Mouse (Mus musculus) bone marrow, adult 2 months (tissue): Measurements from ENCODE around the gene Dnajb6. TPM values are rescaled to one million over a fixed set of nuclear protein-coding genes. Genes with fewer than 3 reads are reported as not detected.

ENCODE experiments used
- H3K27ac ChIP-seq: fragments of 200-500 bp; 2 replicates; pipeline ENCODE4 v1.5.1; 2012; ENCODE audit warnings: low read depth, mild to moderate bottlenecking, control low read depth, inconsistent platforms, low read length; ENCODE audit not compliant: control insufficient read depth, poor library complexity, insufficient read depth
- H3K4me1 ChIP-seq: fragments of 200-500 bp; 2 replicates; pipeline ENCODE4 v1.6.1; 2011; ENCODE audit warnings: low read length; ENCODE audit not compliant: control insufficient read depth, insufficient read depth
- H3K4me3 ChIP-seq: fragments of 200-500 bp; replicated peaks from 2 replicates; pipeline ENCODE3; 2011; ENCODE audit warnings: mild to moderate bottlenecking, low read depth, low read length, control low read depth; ENCODE audit not compliant: control insufficient read depth
- CTCF ChIP-seq: fragments of 200-500 bp; IDR thresholded peaks from 2 replicates; pipeline ENCODE4 v1.5.1; 2011; ENCODE audit warnings: low read length, control low read depth; ENCODE audit not compliant: control insufficient read depth, insufficient read depth
- POLR2A ChIP-seq: fragments of 200-500 bp; IDR thresholded peaks from 2 replicates; pipeline ENCODE4 v1.6.1; 2011; ENCODE audit warnings: low read depth, mild to moderate bottlenecking, control low read depth, low read length, borderline replicate concordance; ENCODE audit not compliant: control insufficient read depth
- WGBS: fragments of 180-500 bp; shearing (Covaris S2); methylation state at CpG from one replicate; pipeline ENCODE4 v1.1.7; 2018; 5-methylcytosine and 5-hydroxymethylcytosine counted together
- polyA plus RNA-seq: library from polyadenylated mRNA; stranded (reverse); fragments of >200 nt; gene quantifications from 2 replicates; pipeline ENCODE4 v1.2.4, GENCODE M21; 2011; ENCODE audit warnings: low replicate concordance; ENCODE audit not compliant: missing spikeins, insufficient read depth, insufficient read length

Gene Dnajb6
- polyA plus RNA-seq, 1 experiment = 110 TPM

DNA sequence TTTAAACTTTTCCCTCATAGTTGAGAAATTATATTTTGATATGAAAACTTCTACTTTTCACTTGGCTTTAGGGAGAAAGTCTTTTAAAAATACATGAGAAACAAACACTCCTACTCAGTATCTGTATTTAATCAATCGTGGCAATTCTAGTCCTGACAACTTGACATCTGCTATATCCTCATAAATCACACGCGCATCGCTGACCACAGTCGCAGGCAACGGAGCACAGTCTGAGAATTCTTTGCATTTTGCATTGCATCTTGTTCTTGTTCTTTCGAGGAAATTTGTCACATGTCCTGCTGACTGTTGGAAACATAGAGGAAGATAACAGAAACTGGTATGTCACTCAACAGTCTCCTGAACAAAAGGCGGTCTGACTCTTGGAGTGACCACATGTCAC, 116.9 kb downstream of the Dnajb6 start:
- 32% methylated on average over 8 of the region's 8 CpGs for WGBS
- peaks cover 5% of the 10 kb centered on the region; the same call in 1 of the 2 replicates for H3K4me1 ChIP-seq
- no peak overlapping the region for H3K27ac ChIP-seq
- TF ChIP-seq POLR2A (no peak), CTCF (no peak)
- no peak overlapping the region for H3K4me3 ChIP-seq

DNA sequence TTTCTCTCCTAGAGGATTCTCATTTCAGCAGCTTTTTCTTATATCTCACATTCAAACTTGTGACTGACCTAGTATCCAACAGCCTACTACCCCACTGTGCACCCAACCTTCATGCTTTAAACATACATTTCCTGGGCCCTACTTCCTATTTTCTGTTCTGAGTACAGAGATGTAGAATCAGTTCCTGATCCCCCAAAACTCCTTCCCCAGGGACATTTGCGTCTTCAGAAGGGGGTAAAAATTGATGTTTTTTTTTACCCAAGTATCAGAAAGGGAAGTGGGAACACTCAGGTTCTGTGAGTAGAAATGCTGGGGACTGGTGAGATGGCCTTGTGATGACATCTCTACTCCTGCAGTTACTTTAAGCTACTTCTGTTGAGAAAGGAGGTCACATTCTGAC, 117.5 kb downstream of the Dnajb6 start:
- no peak overlapping the region for H3K27ac ChIP-seq
- 10% methylated on average over 1 of the region's 1 CpGs for WGBS
- H3K4me3 ChIP-seq = no peak overlapping the region
- H3K4me1 ChIP-seq = peaks cover 5% of the 10 kb centered on the region; the same call in 1 of the 2 replicates
- TF ChIP-seq CTCF = no peak
- no peak for TF ChIP-seq POLR2A

DNA sequence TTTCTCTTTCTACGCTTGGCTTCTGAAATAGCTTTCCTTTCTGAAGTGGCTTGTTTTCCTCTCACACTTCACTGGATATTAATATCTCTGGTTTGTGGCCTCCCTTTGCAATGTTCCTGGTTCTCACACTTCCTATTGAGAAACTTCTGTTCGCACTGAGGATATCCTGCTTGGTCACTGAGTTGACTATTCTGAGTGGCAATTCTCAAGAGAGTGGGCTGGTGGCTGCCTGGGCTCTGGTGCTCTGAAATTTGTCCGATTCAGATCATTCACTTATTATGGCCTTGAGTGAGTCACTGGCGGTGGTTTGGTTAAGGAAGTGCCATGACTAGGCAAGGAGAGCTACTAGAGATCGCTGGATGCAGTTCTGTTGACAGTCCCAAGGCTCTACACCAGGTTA, 118.9 kb downstream of the Dnajb6 start:
- no peak for TF ChIP-seq POLR2A
- TF ChIP-seq CTCF = no peak
- Histone ChIP-seq H3K4me1 (peaks cover 5% of the 10 kb centered on the region; the same call in 1 of the 2 replicates), H3K27ac (peak overlapping the region; percentile 38; the same call in 1 of the 2 replicates), H3K4me3 (peak overlapping the region; percentile 20)
- WGBS = 3% methylated on average over 5 of the region's 5 CpGs

DNA sequence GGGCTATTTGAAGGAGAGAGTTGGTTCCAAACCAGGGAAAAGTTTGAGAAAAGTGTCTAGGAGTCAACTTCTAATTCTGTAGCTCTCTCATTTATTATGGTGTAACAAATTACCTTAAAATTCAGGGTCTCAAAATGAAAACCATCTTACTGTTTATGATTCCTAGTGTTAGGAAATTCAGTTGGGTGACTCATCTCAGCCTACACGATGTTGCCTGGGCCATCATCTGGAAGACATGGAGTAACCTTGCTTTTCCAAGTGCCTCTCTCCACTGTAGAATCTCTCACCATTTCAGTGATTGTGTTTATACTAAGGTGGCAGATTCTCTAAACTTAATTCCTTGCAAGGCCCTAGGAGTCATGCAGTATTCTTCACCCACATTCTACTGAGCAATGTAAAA, 119.5 kb downstream of the Dnajb6 start:
- whole genome bisulfite sequencing = 24% methylated on average over 1 of the region's 1 CpGs
- no peak overlapping the region for H3K27ac ChIP-seq
- H3K4me1 ChIP-seq = peaks cover 5% of the 10 kb centered on the region; the same call in 1 of the 2 replicates
- TF ChIP-seq POLR2A (no peak), CTCF (no peak)
- H3K4me3 ChIP-seq = no peak overlapping the region

DNA sequence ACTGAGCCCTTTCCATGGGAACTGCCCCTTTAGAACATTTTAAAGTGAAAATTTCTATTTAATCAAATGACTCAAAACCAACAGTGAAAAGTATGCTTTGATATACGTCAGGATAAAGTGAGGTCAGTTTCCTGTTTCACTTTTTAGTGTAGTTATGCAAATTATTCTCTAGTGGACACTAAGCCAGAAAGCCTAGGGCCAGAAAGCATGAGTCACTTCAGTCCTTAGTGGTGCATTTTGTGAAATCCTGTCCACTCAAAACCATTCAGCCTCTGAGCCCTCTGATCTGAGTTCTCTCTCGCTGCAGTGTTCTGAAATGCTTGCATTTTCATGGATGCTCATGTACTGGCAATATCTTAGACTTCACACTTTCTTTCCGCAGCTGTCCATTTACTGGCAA, 126.0 kb downstream of the Dnajb6 start:
- peaks cover 1% of the 10 kb centered on the region; the same call in 1 of the 2 replicates for H3K4me1 ChIP-seq
- TF ChIP-seq POLR2A (no peak), CTCF (no peak)
- no peak overlapping the region for H3K27ac ChIP-seq
- WGBS = 58% methylated on average over 3 of the region's 3 CpGs
- H3K4me3 ChIP-seq = no peak overlapping the region

DNA sequence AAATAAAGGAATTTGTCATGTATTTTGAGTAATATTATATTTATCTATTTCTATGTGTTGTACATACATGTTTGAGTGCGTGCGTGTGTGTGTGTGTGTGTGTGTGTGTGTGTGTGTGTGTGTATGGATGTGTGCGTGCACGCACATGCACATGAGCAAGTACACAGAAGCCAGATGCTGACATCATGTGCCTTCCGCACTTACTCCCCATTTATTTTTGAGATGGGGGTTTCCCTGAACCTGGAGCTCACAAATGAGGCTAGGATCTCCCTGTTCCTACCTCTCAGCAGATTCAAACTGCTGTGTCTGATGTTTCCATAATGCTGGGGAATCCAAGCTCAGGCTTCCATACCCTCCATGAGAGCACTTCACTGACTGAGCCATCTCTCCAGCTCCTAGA, 126.9 kb downstream of the Dnajb6 start:
- H3K27ac ChIP-seq = no peak overlapping the region
- H3K4me1 ChIP-seq = peaks cover 1% of the 10 kb centered on the region; the same call in 1 of the 2 replicates
- TF ChIP-seq POLR2A = no peak
- TF ChIP-seq CTCF = no peak
- H3K4me3 ChIP-seq = no peak overlapping the region
- WGBS = 84% methylated on average over 5 of the region's 5 CpGs

DNA sequence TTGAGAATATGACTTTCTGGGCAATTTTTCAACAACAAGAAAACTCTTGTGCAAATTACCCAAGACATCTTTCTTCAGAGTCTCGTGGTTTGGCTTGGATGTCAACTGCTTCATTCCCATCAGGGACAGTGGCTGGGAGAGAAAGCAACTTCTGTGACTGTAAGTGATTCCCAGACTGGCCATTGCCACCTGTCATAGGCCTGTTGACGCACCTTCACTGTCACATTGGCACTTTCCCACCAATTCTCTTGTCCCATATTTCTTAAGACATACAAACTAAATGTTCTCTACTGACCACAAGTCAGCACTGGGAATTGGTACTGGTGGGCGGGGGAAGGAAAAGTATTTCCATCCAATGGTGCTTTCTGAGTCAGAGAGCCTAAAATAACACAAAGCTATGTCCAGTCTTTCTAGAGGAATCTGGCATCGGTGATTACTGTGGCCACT, 128.8 kb downstream of the Dnajb6 start:
- Histone ChIP-seq H3K4me1 (peaks cover 1% of the 10 kb centered on the region; the same call in 1 of the 2 replicates), H3K4me3 (no peak overlapping the region), H3K27ac (no peak overlapping the region)
- TF ChIP-seq CTCF = no peak
- TF ChIP-seq POLR2A = no peak
- WGBS = 63% methylated on average over 4 of the region's 4 CpGs

DNA sequence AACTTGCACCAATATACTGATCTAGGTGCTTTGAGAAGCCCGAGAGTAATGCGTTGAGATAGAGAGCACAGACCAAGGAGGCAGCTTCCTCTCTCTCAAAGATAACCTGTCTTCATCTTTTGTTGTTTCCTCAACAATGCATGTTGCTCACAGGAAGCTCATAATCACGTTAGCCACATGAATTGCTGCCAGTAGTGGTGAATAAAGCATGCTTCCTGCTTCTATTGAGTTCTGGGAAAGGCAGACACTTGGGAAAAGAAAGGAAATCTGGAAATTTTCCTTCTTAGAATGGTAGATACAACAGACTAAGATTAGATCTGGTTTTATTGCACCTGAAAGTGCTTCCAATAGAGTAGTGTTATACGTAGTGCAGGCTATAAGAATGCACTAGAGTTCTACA, 129.5 kb downstream of the Dnajb6 start:
- H3K4me3 ChIP-seq = no peak overlapping the region
- peaks cover 1% of the 10 kb centered on the region; the same call in 1 of the 2 replicates for H3K4me1 ChIP-seq
- WGBS = 20% methylated on average over 4 of the region's 4 CpGs
- no peak overlapping the region for H3K27ac ChIP-seq
- TF ChIP-seq CTCF = no peak
- no peak for TF ChIP-seq POLR2A

Other genes with a start within 250 kb of the Dnajb6 start
- 8.1 and 12.1 TPM in 2 replicates for gene Ube3c, start 166.4 kb upstream of the Dnajb6 start, polyA plus RNA-seq
- gene Gm5129, start 248 bp downstream of the Dnajb6 start, polyA plus RNA-seq = not detected in 2 replicates